25 mouse cellular contexts compared by ENCODE assay signal in genomic region chr1:166146626-166147025, GRCm38 (mm10). TPM values are rescaled to one million over a fixed set of nuclear protein-coding genes. Genes with fewer than 3 reads are reported as not detected.
"Had no signal": no experiment of that assay in that cellular context is flagged by ENCODE, and none has a peak within 500 bp of the region (broad histone marks: within the 10 kb centered on the region; RNA-seq: fewer than 3 reads in every experiment).

No protein-coding gene starts in this region.

- H3K27ac ChIP-seq: lung, embryonic 15.5 days; macrophage; midbrain, embryonic 10.5 days; midbrain, embryonic 12.5 days; neural tube, embryonic 13.5 days; neural tube, embryonic 15.5 days; stomach, embryonic 15.5 days; stomach, postnatal 0 days had no signal

- H3K4me2 ChIP-seq: lung, embryonic 15.5 days; midbrain, embryonic 12.5 days; neural tube, embryonic 13.5 days; neural tube, embryonic 15.5 days; stomach, embryonic 15.5 days had no signal

- ATAC-seq: lung, postnatal 0 days; midbrain, embryonic 16.5 days had no signal

- H3K4me1 ChIP-seq: lung, embryonic 15.5 days; neural tube, embryonic 15.5 days; stomach, embryonic 15.5 days had no signal

- H3K27me3 ChIP-seq: lung, embryonic 15.5 days; midbrain, embryonic 12.5 days; neural tube, embryonic 15.5 days; stomach, embryonic 15.5 days had no signal

- DNase-seq: lung, adult 2 months; lung, postnatal 14 days; lung, postnatal 36 days; midbrain, embryonic 14.5 days; retina, postnatal 1 day; right cerebral cortex, adult 18-20 months; right cerebral cortex, postnatal 25 days; right cerebral cortex, postnatal 4 days; spleen, adult 18-20 months; thymus, adult 2 months; thymus, postnatal 25 days; thymus, postnatal 4 days had no signal

- H3K36me3 ChIP-seq: lung, embryonic 15.5 days; midbrain, embryonic 10.5 days; midbrain, embryonic 12.5 days; neural tube, embryonic 13.5 days; neural tube, embryonic 15.5 days; stomach, embryonic 15.5 days had no signal

- H3K4me3 ChIP-seq: lung, embryonic 15.5 days; midbrain, embryonic 10.5 days; midbrain, embryonic 12.5 days; myocyte; neural tube, embryonic 13.5 days; neural tube, embryonic 15.5 days; stomach, embryonic 15.5 days had no signal

- H3K9ac ChIP-seq: lung, embryonic 15.5 days; midbrain, embryonic 12.5 days; neural tube, embryonic 13.5 days; neural tube, embryonic 15.5 days; stomach, embryonic 15.5 days had no signal

- H3K9me3 ChIP-seq: lung, embryonic 15.5 days; midbrain, embryonic 10.5 days; midbrain, embryonic 12.5 days; neural tube, embryonic 13.5 days; neural tube, embryonic 15.5 days; stomach, embryonic 15.5 days had no signal

RNA-seq across cellular contexts. Expression of gene Gpa33, which starts 16.6 kb away (rescaled TPM):
- total RNA-seq: megakaryocyte progenitor cell, adult 5-6 weeks; megakaryocyte-erythroid progenitor cell, adult 5-6 weeks had no signal
- polyA plus RNA-seq: lung, embryonic 15.5 days; macrophage; midbrain, embryonic 14.5 days; neural tube, embryonic 13.5 days; neural tube, embryonic 15.5 days had no signal

RNA-seq across cellular contexts. Expression of gene Dusp27, which starts 18.9 kb away (rescaled TPM):
- total RNA-seq: megakaryocyte progenitor cell, adult 5-6 weeks; megakaryocyte-erythroid progenitor cell, adult 5-6 weeks had no signal
